Mouse (Mus musculus) CD4-positive, CD25-positive, alpha-beta regulatory T cell (primary cell): ENCODE results near the gene Emc1. TPM values are rescaled to one million over a fixed set of nuclear protein-coding genes. Genes with fewer than 3 reads are reported as not detected.

Source experiments
- polyA plus RNA-seq: library from polyadenylated mRNA; unstranded; fragments of 100-300 nt; shearing (Covaris generic); gene quantifications from one replicate; pipeline ENCODE4 v1.2.1, GENCODE M21; 2017

Emc1 gene
- 56.4 TPM for polyA plus RNA-seq

DNA sequence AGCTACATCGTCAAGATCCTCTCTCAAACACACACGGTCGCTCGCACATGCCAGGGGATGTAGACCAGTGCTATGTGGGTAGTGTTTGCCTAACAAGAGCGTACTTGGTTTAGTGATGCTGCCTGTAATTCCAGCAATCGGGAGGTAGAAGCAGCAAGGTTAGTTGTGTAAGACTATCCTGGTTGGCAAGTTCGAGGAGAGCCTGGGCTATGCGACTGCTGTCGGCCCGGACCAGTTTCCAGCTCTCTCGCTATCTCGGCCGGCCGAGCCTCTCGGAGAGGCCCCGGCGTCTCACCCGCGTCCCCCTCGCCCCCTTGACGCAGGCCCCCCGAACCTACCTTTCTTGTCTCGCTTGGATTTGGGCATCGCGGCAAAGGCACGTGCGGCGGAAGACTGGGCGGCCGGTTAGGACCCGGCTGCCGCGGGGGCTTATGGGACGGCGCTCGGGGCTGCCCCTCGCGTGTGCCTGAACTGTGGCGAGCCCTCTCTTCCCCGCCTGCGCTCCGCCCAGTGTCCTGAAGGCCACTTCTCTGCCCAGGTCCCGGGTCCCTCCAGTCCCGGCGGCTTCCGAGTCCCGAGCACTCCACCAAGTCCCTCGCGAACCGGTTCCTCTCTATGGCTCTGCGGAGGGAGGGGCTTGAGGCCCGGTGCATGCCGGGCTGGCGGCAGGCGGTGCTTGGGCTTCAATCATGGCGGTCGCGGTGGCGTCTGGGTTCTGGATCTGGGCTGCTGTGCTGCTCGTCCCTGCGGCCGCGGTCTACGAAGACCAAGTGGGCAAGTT, at the start of gene Emc1, which contains the start of the genes Mrto4 and Ubr4:
Gene Emc1, plus strand, starts transcription at position 657 of the 781 bp plus-strand sequence.
Gene Mrto4, minus strand, starts transcription at position 646 of the 781 bp plus-strand sequence.
Gene Ubr4, plus strand, starts transcription at position 679 of the 781 bp plus-strand sequence.

DNA sequence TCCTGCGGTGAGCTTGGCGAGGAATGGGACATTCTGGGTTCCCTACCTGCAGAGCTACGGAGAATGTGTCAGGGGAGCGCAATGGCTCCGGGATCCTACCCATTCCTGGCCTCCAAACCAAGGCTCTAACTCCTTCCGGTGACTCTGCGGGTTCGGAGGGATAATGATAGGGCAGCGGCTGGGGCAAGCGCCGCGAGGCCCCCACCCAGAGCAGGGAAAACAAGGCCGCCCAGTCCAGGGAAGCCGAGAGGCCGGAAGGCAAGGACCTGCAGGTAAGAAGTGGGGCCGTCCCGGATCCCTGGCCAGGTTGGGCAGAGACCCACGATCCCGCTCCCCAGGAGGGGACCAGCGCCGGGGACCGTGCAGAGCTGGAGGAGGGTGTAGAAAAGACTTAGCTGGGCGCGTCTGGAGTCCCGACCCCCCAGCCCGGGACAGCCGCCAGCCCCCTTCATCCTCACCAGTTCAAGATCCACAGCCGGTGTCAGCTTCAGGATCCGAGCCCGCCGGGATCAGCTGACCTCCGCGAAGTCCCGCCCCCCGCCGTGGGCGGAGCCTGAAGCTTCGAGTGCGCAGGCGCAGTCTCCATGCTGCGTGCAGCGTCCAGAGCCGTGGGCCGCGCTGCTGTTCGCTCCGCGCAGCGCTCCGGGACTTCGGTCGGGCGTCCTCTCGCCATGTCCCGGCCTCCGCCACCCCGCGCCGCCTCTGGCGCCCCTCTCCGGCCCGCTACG, 42.1 kb upstream of the Emc1 start, which contains the start of the genes Pqlc2 and Akr7a5:
Gene Pqlc2, minus strand, starts transcription at position 538 of the 728 bp plus-strand sequence.
Gene Akr7a5, plus strand, starts transcription at position 574 of the 728 bp plus-strand sequence.

Other genes with a start within 250 kb of the Emc1 start
- gene Minos1, start 221.5 kb upstream of the Emc1 start, polyA plus RNA-seq = 368 TPM
- 596 TPM for gene Capzb, start 159.7 kb upstream of the Emc1 start, polyA plus RNA-seq
- 10.2 TPM for gene Pqlc2, start 41.9 kb upstream of the Emc1 start, polyA plus RNA-seq
- gene Akr7a5, start 41.8 kb upstream of the Emc1 start, polyA plus RNA-seq = 31.1 TPM
- gene Mrto4, start within 50 bp of the Emc1 start, polyA plus RNA-seq = 95.0 TPM
- 71.5 TPM for gene Ubr4, start within 50 bp of the Emc1 start, polyA plus RNA-seq
- 4.7 TPM for gene Iffo2, start 178.0 kb downstream of the Emc1 start, polyA plus RNA-seq